In genomic region chr5:64819390-64819789, GRCm38 (mm10) we compare ENCODE assay signal across 13 mouse cellular contexts. TPM values are rescaled to one million over a fixed set of nuclear protein-coding genes. Genes with fewer than 3 reads are reported as not detected.
A peak's percentile ranks its signal among the peaks of the same experiment; 100 is the strongest.
DNase-seq lines count a peak whose midpoint lies in the region; ATAC-seq and TF ChIP-seq lines count a peak whose summit lies in the region.
"Had no signal": no experiment of that assay in that cellular context is flagged by ENCODE, and none has a peak within 500 bp of the region (broad histone marks: within the 10 kb centered on the region; RNA-seq: fewer than 3 reads in every experiment).

No protein-coding gene starts in this region.

- 56% methylated on average over 6 of the region's 6 CpGs for WGBS in stomach, embryonic 16.5 days
- WGBS in kidney, embryonic 15.5 days: 81% methylated on average over 6 of the region's 6 CpGs
- 92% methylated on average over 6 of the region's 6 CpGs for WGBS in limb, embryonic 10.5 days
- 90% methylated on average over 6 of the region's 6 CpGs for WGBS in forebrain, postnatal 0 days

- peak overlapping the region; percentile 10; the same call in 1 of the 2 replicates for H3K27ac ChIP-seq in stomach, embryonic 16.5 days (ENCODE audit: low read length)
- H3K27ac ChIP-seq in kidney, embryonic 15.5 days: no peak overlapping the region
- no peak overlapping the region for H3K27ac ChIP-seq in limb, embryonic 10.5 days
- no peak overlapping the region for H3K27ac ChIP-seq in forebrain, postnatal 0 days (ENCODE audit: low read depth, low read length)
- H3K27ac ChIP-seq: limb, embryonic 12.5 days; macrophage had no signal

- H3K4me2 ChIP-seq in stomach, embryonic 16.5 days (ENCODE audit: low read depth, low read length): no peak overlapping the region
- H3K4me2 ChIP-seq in kidney, embryonic 15.5 days: no peak overlapping the region
- H3K4me2 ChIP-seq in forebrain, postnatal 0 days (ENCODE audit: low read depth): no peak overlapping the region
- H3K4me2 ChIP-seq: limb, embryonic 12.5 days had no signal

- H3K9me3 ChIP-seq in stomach, embryonic 16.5 days (replicated peaks; ENCODE audit: control insufficient read depth, low read length): no peaks in the 10 kb centered on the region
- no peaks in the 10 kb centered on the region for H3K9me3 ChIP-seq in kidney, embryonic 15.5 days (replicated peaks)
- no peaks in the 10 kb centered on the region for H3K9me3 ChIP-seq in limb, embryonic 10.5 days (replicated peaks)
- H3K9me3 ChIP-seq in forebrain, postnatal 0 days (ENCODE audit: low read length): no peaks in the 10 kb centered on the region
- H3K9me3 ChIP-seq: limb, embryonic 12.5 days had no signal

- H3K4me1 ChIP-seq in stomach, embryonic 16.5 days (ENCODE audit: control insufficient read depth, insufficient read depth, low read length): peaks cover 43% of the 10 kb centered on the region
- H3K4me1 ChIP-seq in kidney, embryonic 15.5 days: peaks cover 36% of the 10 kb centered on the region
- H3K4me1 ChIP-seq in limb, embryonic 10.5 days: peaks cover 17% of the 10 kb centered on the region
- H3K4me1 ChIP-seq in forebrain, postnatal 0 days (ENCODE audit: insufficient read depth): no peaks in the 10 kb centered on the region

- no peak overlapping the region for H3K4me3 ChIP-seq in stomach, embryonic 16.5 days (replicated peaks; ENCODE audit: low read length)
- no peak overlapping the region for H3K4me3 ChIP-seq in kidney, embryonic 15.5 days (replicated peaks)
- H3K4me3 ChIP-seq in limb, embryonic 10.5 days: no peak overlapping the region
- H3K4me3 ChIP-seq in forebrain, postnatal 0 days (ENCODE audit: low read depth, low read length): no peak overlapping the region
- H3K4me3 ChIP-seq: limb, embryonic 12.5 days had no signal

- DNase-seq in R1 (ENCODE audit: low read depth, low spot score): peak; percentile 79
- peak; percentile 77 for DNase-seq in lung, postnatal 36 days
- no peak for DNase-seq in embryo, embryonic 10 days (ENCODE audit: low spot score)
- no peak for DNase-seq in limb, embryonic 10.5 days (ENCODE audit: low spot score)
- no peak for DNase-seq in forebrain, postnatal 0 days
- DNase-seq: heart, postnatal 36 days; kidney, postnatal 25 days; right cerebral cortex, adult 18-20 months had no signal

- no peak for TF ChIP-seq CTCF in forebrain, postnatal 0 days (IDR thresholded peaks at IDR 0.05; ENCODE audit: low read depth)

- H3K9ac ChIP-seq in stomach, embryonic 16.5 days (ENCODE audit: low read length): no peak overlapping the region
- no peak overlapping the region for H3K9ac ChIP-seq in kidney, embryonic 15.5 days
- no peak overlapping the region for H3K9ac ChIP-seq in forebrain, postnatal 0 days
- H3K9ac ChIP-seq: limb, embryonic 12.5 days had no signal

- peak; percentile 97 for ATAC-seq in CD4-positive, CD25-positive, alpha-beta regulatory T cell, adult 4 months
- ATAC-seq in stomach, embryonic 16.5 days (ENCODE audit: insufficient read depth, low FRiP score): no peak
- ATAC-seq in kidney, embryonic 15.5 days (replicated peaks; ENCODE audit: low FRiP score): no peak
- ATAC-seq in forebrain, postnatal 0 days: no peak

- H3K27me3 ChIP-seq in stomach, embryonic 16.5 days (ENCODE audit: control insufficient read depth, insufficient read depth, low read length): no peaks in the 10 kb centered on the region
- H3K27me3 ChIP-seq in kidney, embryonic 15.5 days: no peaks in the 10 kb centered on the region
- no peaks in the 10 kb centered on the region for H3K27me3 ChIP-seq in limb, embryonic 10.5 days (ENCODE audit: low read depth, poor library complexity, severe bottlenecking)
- H3K27me3 ChIP-seq in forebrain, postnatal 0 days (ENCODE audit: insufficient read depth, low read length): no peaks in the 10 kb centered on the region
- H3K27me3 ChIP-seq: limb, embryonic 12.5 days had no signal

- H3K36me3 ChIP-seq in stomach, embryonic 16.5 days (ENCODE audit: control insufficient read depth, insufficient read depth, low read length): peaks cover 44% of the 10 kb centered on the region
- H3K36me3 ChIP-seq in kidney, embryonic 15.5 days: peaks cover 82% of the 10 kb centered on the region
- H3K36me3 ChIP-seq in limb, embryonic 10.5 days: peaks cover 88% of the 10 kb centered on the region
- peaks cover 19% of the 10 kb centered on the region for H3K36me3 ChIP-seq in forebrain, postnatal 0 days (ENCODE audit: insufficient read depth)

RNA-seq across cellular contexts. Expression of gene Klf3, which starts 16.2 kb away (rescaled TPM):
- polyA plus RNA-seq in CD4-positive, CD25-positive, alpha-beta regulatory T cell, adult 4 months (2017; shearing (Covaris generic)): 10 to 100 TPM; 81.0 to 99.7 TPM
- 63.7 and 66.8 TPM in 2 replicates for polyA plus RNA-seq in stomach, embryonic 16.5 days (2015; fragmentation: Nextera tagmentation; extraction: Ambion mirVana)
- 62.2 and 63.6 TPM in 2 replicates for polyA plus RNA-seq in kidney, embryonic 15.5 days (2015; fragmentation: Nextera tagmentation; extraction: Ambion mirVana)
- polyA plus RNA-seq in limb, embryonic 10.5 days (2016; fragmentation: Nextera tagmentation; extraction: Ambion mirVana): 40.8 and 42.7 TPM in 2 replicates
- total RNA-seq in forebrain, postnatal 0 days (2014; rRNA removed): 10.1 and 14.8 TPM in 2 replicates
- polyA plus RNA-seq in forebrain, postnatal 0 days (2015; fragmentation: Nextera tagmentation; extraction: Ambion mirVana): 29.7 and 33.7 TPM in 2 replicates

Comparison
In these comparisons a context has a peak if more than half of its experiments do, and no peak if none do; other contexts are left out.
1. DNase-seq: peak in R1 (single experiment) and lung, postnatal 36 days (single experiment); none in embryo, embryonic 10 days (single experiment), limb, embryonic 10.5 days (single experiment) and forebrain, postnatal 0 days (single experiment).